Mouse (Mus musculus) left cerebral cortex, adult 8-10 months (tissue): ENCODE measurements around the gene Ipo13. TPM values are rescaled to one million over a fixed set of nuclear protein-coding genes. Genes with fewer than 3 reads are reported as not detected.

Source experiments
- DNase-seq, 2 experiments: peaks; one replicate each; pipeline ENCODE4 v3.0.0; 2022; ENCODE audit warnings: low spot score in 2 of 2
- total RNA-seq, 4 experiments: library from RNA; stranded (reverse); gene quantifications; 2 replicates each; pipeline ENCODE4 v1.2.4; 2022

Ipo13 gene
- total RNA-seq, 4 experiments from 2014 or later: 122 to 133 (median 124) TPM

DNA sequence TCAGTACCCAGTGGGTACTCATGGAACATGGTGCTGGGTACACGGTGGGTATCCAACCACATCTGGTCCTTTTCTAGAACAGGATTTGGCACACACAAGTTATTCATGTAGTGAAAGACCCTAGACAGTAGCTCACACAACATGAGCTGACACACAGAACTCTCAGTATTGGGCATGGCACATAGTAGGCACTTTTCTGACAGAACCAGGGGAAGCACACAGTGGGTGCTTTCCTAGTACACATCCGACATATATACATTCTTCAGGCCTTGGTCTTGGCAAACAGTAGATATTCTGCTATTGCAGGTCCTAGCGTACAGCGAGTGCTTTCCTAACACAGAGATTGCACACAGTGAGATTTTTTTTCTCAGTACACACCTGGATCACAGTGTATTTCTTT lies 68.5 kb downstream of the Ipo13 start:
- DNase-seq: no peak

DNA sequence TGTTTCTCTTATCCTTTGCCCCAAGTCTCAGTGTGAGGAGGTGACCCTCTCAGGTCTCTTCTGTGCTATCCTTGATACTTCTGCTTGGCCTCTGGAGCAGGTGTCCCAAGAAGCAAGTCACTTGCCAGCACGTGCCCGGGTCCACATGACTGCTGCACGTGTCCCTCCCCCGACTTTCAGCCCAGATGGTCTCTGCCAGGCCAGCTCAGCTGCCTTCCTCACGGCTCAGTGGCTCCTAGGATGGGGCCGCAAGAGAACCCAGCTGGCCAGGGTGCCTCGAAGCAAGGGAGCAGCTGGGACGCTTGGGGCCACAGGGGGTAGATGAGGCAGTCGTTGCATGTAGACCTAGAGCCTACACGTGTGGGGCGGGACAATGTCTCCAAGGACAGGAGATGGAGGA lies 69.5 kb downstream of the Ipo13 start:
- no peak for DNase-seq

Other genes with a start within 250 kb of the Ipo13 start
- 10 to 100 TPM; 39.4 to 44.3 (median 41.7) TPM for gene Dmap1, start 232.7 kb downstream of the Ipo13 start, total RNA-seq
- not detected for gene Gm12845, start 190.6 kb downstream of the Ipo13 start, total RNA-seq
- not detected for gene Klf17, start 149.4 kb downstream of the Ipo13 start, total RNA-seq
- gene Slc6a9, start 80.5 kb downstream of the Ipo13 start, total RNA-seq: 10 to 100 TPM; 56.1 to 61.2 (median 58.5) TPM
- under 1 TPM; 0.33 to 0.94 (median 0.67) TPM for gene Ccdc24, start 42.4 kb downstream of the Ipo13 start, total RNA-seq
- gene B4galt2, start 31.5 kb downstream of the Ipo13 start, total RNA-seq: 10 to 100 TPM; 73.0 to 85.0 (median 79.7) TPM
- 100 to 1,000 TPM; 386 to 441 (median 416) TPM for gene Atp6v0b, start 27.7 kb downstream of the Ipo13 start, total RNA-seq
- gene Dph2, start 23.0 kb downstream of the Ipo13 start, total RNA-seq: 10 to 100 TPM in 2 of 4 experiments, 1 to 10 TPM in 2; 9.5 to 12.0 (median 10.7) TPM
- gene Artn, start 14.8 kb upstream of the Ipo13 start, total RNA-seq: 1 to 10 TPM; 2.1 to 3.4 (median 2.4) TPM
- gene St3gal3, start 219.9 kb upstream of the Ipo13 start, total RNA-seq: 10 to 100 TPM; 42.0 to 46.8 (median 44.5) TPM